Mouse (Mus musculus) limb, embryonic 14.5 days (tissue): ENCODE results near the gene Itpr2. TPM values are rescaled to one million over a fixed set of nuclear protein-coding genes. Genes with fewer than 3 reads are reported as not detected.

Experiments used
- ATAC-seq: fragments of 200-750 bp; cut with Nextera tagmentation; 2 replicates; pipeline ENCODE4 v1.8.0; 2017; ENCODE audit warnings: low read depth, moderate number of reproducible peaks, moderate TSS enrichment; ENCODE audit not compliant: low FRiP score
- DNase-seq: peaks from one replicate; pipeline ENCODE4 v3.0.0-alpha.2; 2015; ENCODE audit warnings: low spot score
- H3K27ac ChIP-seq: fragments of 300-500 bp; sonication (generic); replicated peaks from 2 replicates; pipeline ENCODE4 v1.5.1; 2014; ENCODE audit warnings: low read depth, mild to moderate bottlenecking, low read length, moderate library complexity, mixed read lengths
- H3K27me3 ChIP-seq: fragments of 300-500 bp; sonication (generic); 2 replicates; pipeline ENCODE4 v1.6.1; 2014; ENCODE audit warnings: low read length, mixed read lengths; ENCODE audit not compliant: control insufficient read depth, insufficient read depth
- H3K36me3 ChIP-seq: fragments of 300-500 bp; sonication (generic); 2 replicates; pipeline ENCODE4 v1.6.1; 2014; ENCODE audit warnings: mild to moderate bottlenecking, low read length, moderate library complexity, mixed read lengths; ENCODE audit not compliant: control insufficient read depth, insufficient read depth
- H3K4me1 ChIP-seq: fragments of 300-500 bp; sonication (generic); 2 replicates; pipeline ENCODE4 v1.6.1; 2014; ENCODE audit warnings: antibody characterized with exemption, low read length, mixed read lengths; ENCODE audit not compliant: control insufficient read depth, insufficient read depth
- H3K4me2 ChIP-seq: fragments of 300-500 bp; sonication (generic); replicated peaks from 2 replicates; pipeline ENCODE4 v1.6.1; 2014; ENCODE audit warnings: low read depth, mild to moderate bottlenecking, low read length, moderate library complexity; ENCODE audit not compliant: severe bottlenecking
- H3K4me3 ChIP-seq: fragments of 300-500 bp; sonication (generic); replicated peaks from 2 replicates; pipeline ENCODE4 v1.5.1; 2014; ENCODE audit warnings: low read length
- H3K9ac ChIP-seq: fragments of 300-500 bp; sonication (generic); 2 replicates; pipeline ENCODE4 v1.6.1; 2014; ENCODE audit warnings: mild to moderate bottlenecking, low read depth, low read length, moderate library complexity; ENCODE audit not compliant: severe bottlenecking
- H3K9me3 ChIP-seq: fragments of 300-500 bp; sonication (generic); 2 replicates; pipeline ENCODE4 v1.6.1; 2016; ENCODE audit warnings: low read length; ENCODE audit not compliant: control insufficient read depth
- POLR2A ChIP-seq: fragments of 200-500 bp; IDR thresholded peaks from 2 replicates; pipeline ENCODE4 v1.8.0; 2012; ENCODE audit warnings: inconsistent platforms, mild to moderate bottlenecking, moderate library complexity, borderline replicate concordance; ENCODE audit not compliant: insufficient read depth, insufficient read length; ENCODE audit errors: extremely low read depth
- WGBS: fragments of 180-500 bp; shearing (Covaris S2); extraction: QIAGEN DNeasy Blood & Tissue Kit; methylation state at CpG from one replicate; pipeline ENCODE4 v1.1.7; 2014; 5-methylcytosine and 5-hydroxymethylcytosine counted together
- polyA plus RNA-seq, 2 experiments: library from polyadenylated mRNA; depleted of rRNA in 1 of 2; stranded (reverse) in 1 of 2; unstranded in 1 of 2; fragments of >200 nt; fragmentation: Nextera tagmentation in 1 of 2; extraction: Ambion mirVana in 1 of 2; gene quantifications; 2 replicates each; pipeline versions ENCODE4 v1.2.1 to v1.2.3; 2012 to 2014

The Itpr2 gene
- polyA plus RNA-seq, 2 experiments = 4.7 to 11.3 TPM

- Histone ChIP-seq H3K27ac (no peak overlapping the region), H3K27me3 (no peaks in the 10 kb centered on the region), H3K9me3 (no peaks in the 10 kb centered on the region), H3K4me1 (peaks cover 5% of the 10 kb centered on the region; the same call in 1 of the 2 replicates), H3K36me3 (no peaks in the 10 kb centered on the region), H3K9ac (no peak overlapping the region), H3K4me3 (no peak overlapping the region), H3K4me2 (peak overlapping the region; percentile 34; the same call in 1 of the 2 replicates)
- DNase-seq = no peak
- ATAC-seq = no peak
- WGBS = 64% methylated on average over 6 of the region's 6 CpGs
- TF ChIP-seq POLR2A = no peak
Observed at GRCm38 (mm10) chr6:146410427-146410810, 91.6 kb downstream of the Itpr2 start.

GRCm38 (mm10) chr6:146409692-146410426 is 92.2 kb downstream of the Itpr2 start:
- Histone ChIP-seq H3K9me3 (no peaks in the 10 kb centered on the region), H3K4me1 (peaks cover 8% of the 10 kb centered on the region), H3K27ac (0 out of 2 replicates have a peak overlapping the region, but pooled peaks have one; percentile 11), H3K27me3 (no peaks in the 10 kb centered on the region), H3K36me3 (no peaks in the 10 kb centered on the region), H3K4me3 (no peak overlapping the region), H3K4me2 (peak overlapping the region; percentile 34), H3K9ac (no peak overlapping the region)
- TF ChIP-seq POLR2A = no peak
- 17% methylated on average over 10 of the region's 10 CpGs for WGBS
- DNase-seq (peak; percentile 92), ATAC-seq (peak; percentile 82)

- no peaks in the 10 kb centered on the region for H3K36me3 ChIP-seq
- 60% methylated on average over 6 of the region's 6 CpGs for WGBS
- H3K27ac ChIP-seq = no peak overlapping the region
- no peak overlapping the region for H3K9ac ChIP-seq
- TF ChIP-seq POLR2A = no peak
- DNase-seq (peak; percentile 45), ATAC-seq (no peak)
- H3K4me3 ChIP-seq = no peak overlapping the region
- no peaks in the 10 kb centered on the region for H3K27me3 ChIP-seq
- no peak overlapping the region for H3K4me2 ChIP-seq
- H3K4me1 ChIP-seq = peaks cover 23% of the 10 kb centered on the region
- H3K9me3 ChIP-seq = no peaks in the 10 kb centered on the region
Observed at GRCm38 (mm10) chr6:146405380-146405779, 96.6 kb downstream of the Itpr2 start.

- Histone ChIP-seq H3K36me3 (no peaks in the 10 kb centered on the region), H3K27me3 (no peaks in the 10 kb centered on the region), H3K27ac (peak overlapping the region; percentile 45; the same call in 1 of the 2 replicates), H3K4me3 (no peak overlapping the region), H3K9ac (no peak overlapping the region), H3K4me1 (peaks cover 23% of the 10 kb centered on the region), H3K4me2 (no peak overlapping the region), H3K9me3 (no peaks in the 10 kb centered on the region)
- WGBS = 75% methylated on average over 4 of the region's 4 CpGs
- ATAC-seq = no peak
- no peak for DNase-seq
- no peak for TF ChIP-seq POLR2A
Observed at GRCm38 (mm10) chr6:146404876-146405275, 97.1 kb downstream of the Itpr2 start.

- H3K27me3 ChIP-seq = no peaks in the 10 kb centered on the region
- H3K27ac ChIP-seq = peak overlapping the region; percentile 52; the same call in 1 of the 2 replicates
- H3K36me3 ChIP-seq = no peaks in the 10 kb centered on the region
- no peak overlapping the region for H3K4me2 ChIP-seq
- 33% methylated on average over 10 of the region's 10 CpGs for WGBS
- no peak overlapping the region for H3K9ac ChIP-seq
- no peak overlapping the region for H3K4me3 ChIP-seq
- DNase-seq (no peak), ATAC-seq (no peak)
- TF ChIP-seq POLR2A = no peak
- H3K9me3 ChIP-seq = no peaks in the 10 kb centered on the region
- H3K4me1 ChIP-seq = peaks cover 23% of the 10 kb centered on the region
Observed at GRCm38 (mm10) chr6:146404156-146404555, 97.9 kb downstream of the Itpr2 start.
